Mouse (Mus musculus) lung, adult 2 months (tissue): ENCODE measurements around the gene Fstl4.

Source experiments
- CTCF ChIP-seq: fragments of 200-500 bp; IDR thresholded peaks from 2 replicates; pipeline ENCODE4 v1.5.1; 2011; ENCODE audit warnings: mild to moderate bottlenecking, low read length, control low read depth; ENCODE audit not compliant: insufficient read depth
- POLR2A ChIP-seq: fragments of 200-500 bp; IDR thresholded peaks from 2 replicates; pipeline ENCODE4 v1.6.1; 2011; ENCODE audit warnings: low read depth, mild to moderate bottlenecking, control low read depth, low read length, borderline replicate concordance; ENCODE audit errors: extremely low read depth

- TF ChIP-seq CTCF: no peak
- TF ChIP-seq POLR2A: no peak
Observed at GRCm38 (mm10) chr11:53078419-53079334, 314.2 kb downstream of the Fstl4 start.
